Mouse (Mus musculus): ENCODE results near the gene Zmynd11.

GRCm38 (mm10) chr13:9750320-9750719 lies 14.8 kb downstream of the Zmynd11 start:
- TF ChIP-seq GATA1 (IDR thresholded peaks at IDR 0.05; ENCODE audit: low read length) (no peak), TAL1 (IDR thresholded peaks at IDR 0.05; ENCODE audit: low read length) (no peak)
